Mouse (Mus musculus): Measurements from ENCODE around the gene Gm20388. TPM values are rescaled to one million over a fixed set of nuclear protein-coding genes. Genes with fewer than 3 reads are reported as not detected.

Gm20388 gene
- total and polyA plus RNA-seq, 3 experiments = 0.02 to 0.05 TPM; not detected in 1

DNA sequence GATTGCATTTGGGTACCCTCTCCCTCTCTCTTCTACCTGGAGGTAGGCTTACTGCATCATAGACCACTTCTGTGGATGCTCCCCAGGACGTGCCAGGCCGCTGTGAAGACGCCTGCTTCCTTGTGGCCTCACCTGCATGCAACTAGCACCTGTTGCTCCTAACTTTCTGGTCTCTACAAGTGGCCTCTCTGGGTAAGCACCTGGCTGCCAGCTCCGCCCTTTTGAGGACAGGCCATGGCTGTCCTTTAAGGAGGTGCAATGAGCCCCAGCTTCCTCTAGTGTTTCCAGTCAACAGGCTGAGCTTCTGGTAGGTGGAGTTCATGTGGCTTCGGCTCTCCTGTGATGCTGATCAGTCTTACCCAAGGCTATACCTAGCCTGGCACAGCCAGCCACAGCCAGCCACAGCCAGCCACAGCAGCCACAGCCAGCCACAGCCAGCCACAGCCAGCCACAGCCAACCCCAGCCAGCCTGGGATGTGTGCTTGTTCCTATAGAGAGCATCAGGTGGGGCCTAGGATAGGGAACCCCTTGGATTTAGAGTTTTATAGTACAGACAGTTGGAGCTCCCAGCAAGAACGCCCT, 344.9 kb downstream of the Gm20388 start:
- no peak for ATAC-seq (ENCODE audit: extremely low read depth, insufficient number of reproducible peaks, low FRiP score, poor library complexity, severe bottlenecking)
- peaks cover 13% of the 10 kb centered on the region; the same call in 1 of the 2 replicates for H3K27me3 ChIP-seq (ENCODE audit: insufficient read depth, low read length)
- H3K4me1 ChIP-seq (ENCODE audit: insufficient read depth, low read depth, low read length) = no peaks in the 10 kb centered on the region
- no peak for DNase-seq (ENCODE audit: low spot score)
- H3K9me3 ChIP-seq (replicated peaks) = no peaks in the 10 kb centered on the region
- H3K4me3 ChIP-seq (ENCODE audit: low read depth, low read length) = no peak overlapping the region
- TF ChIP-seq POLR2AphosphoS5 (IDR thresholded peaks at IDR 0.05; ENCODE audit: insufficient replicate concordance, low read depth, low read length) (no peak), TAL1 (conservative IDR thresholded peaks at IDR 0.05; ENCODE audit: low read depth, low read length) (no peak), CTCF (IDR thresholded peaks at IDR 0.05; ENCODE audit: low read depth, low read length) (no peak), GATA2 (IDR thresholded peaks at IDR 0.05; ENCODE audit: borderline replicate concordance, low read depth, low read length) (no peak), GATA1 (IDR thresholded peaks at IDR 0.05; ENCODE audit: borderline replicate concordance, low read length) (no peak)
- H3K36me3 ChIP-seq (replicated peaks) = no peaks in the 10 kb centered on the region

DNA sequence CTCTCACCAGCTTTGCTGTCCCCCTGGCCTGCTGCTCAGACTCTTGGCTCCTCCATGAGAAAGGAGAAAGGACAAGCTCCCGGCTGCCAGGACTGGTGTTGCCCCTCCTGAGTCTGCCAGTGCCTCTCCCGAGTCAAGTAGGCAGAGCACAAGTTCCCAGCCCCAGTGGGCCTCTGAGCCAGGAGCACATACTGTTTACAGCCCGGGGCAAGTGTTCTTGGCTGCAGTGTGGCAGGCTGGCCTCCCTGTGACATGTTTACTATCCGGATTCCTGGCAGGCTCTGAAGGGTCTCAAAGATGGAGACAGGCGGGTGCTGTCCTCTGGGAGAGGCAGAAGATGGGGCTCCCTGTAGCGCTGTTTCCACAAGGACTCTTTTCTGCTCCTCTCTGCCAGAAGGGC, 346.3 kb downstream of the Gm20388 start:
- no peaks in the 10 kb centered on the region for H3K4me1 ChIP-seq (ENCODE audit: insufficient read depth, low read depth, low read length)
- no peaks in the 10 kb centered on the region for H3K36me3 ChIP-seq (replicated peaks)

DNA sequence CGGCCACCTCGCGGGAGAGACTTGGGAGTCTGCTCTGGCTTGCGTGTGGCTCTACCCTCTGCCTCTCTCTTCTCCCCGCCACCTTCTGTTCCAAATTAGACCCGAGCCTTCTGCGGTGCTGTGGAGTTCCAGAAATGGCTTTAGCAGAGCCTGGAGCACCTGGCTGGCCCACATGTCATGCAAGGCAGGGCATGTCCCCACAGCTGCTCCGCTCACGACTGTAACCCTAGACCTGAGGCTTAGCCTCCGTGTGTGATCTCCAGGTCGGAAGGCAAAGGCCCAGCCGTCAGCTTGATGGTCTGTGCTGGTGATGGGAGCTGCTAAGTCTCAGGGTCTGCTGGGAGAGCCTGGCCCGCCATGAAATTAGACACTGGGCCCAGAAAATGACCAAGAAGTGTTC, 348.6 kb downstream of the Gm20388 start:
- TF ChIP-seq TAL1 (conservative IDR thresholded peaks at IDR 0.05; ENCODE audit: low read depth, low read length) = no peak
- TF ChIP-seq GATA2 (IDR thresholded peaks at IDR 0.05; ENCODE audit: borderline replicate concordance, low read depth, low read length) = no peak
- no peak for TF ChIP-seq POLR2AphosphoS5 (IDR thresholded peaks at IDR 0.05; ENCODE audit: insufficient replicate concordance, low read depth, low read length)
- no peak for TF ChIP-seq GATA1 (IDR thresholded peaks at IDR 0.05; ENCODE audit: borderline replicate concordance, low read length)
- no peak for TF ChIP-seq CTCF (IDR thresholded peaks at IDR 0.05; ENCODE audit: low read depth, low read length)
- Histone ChIP-seq H3K9me3 (replicated peaks) (no peaks in the 10 kb centered on the region), H3K36me3 (replicated peaks) (no peaks in the 10 kb centered on the region), H3K27me3 (ENCODE audit: insufficient read depth, low read length) (peaks cover 20% of the 10 kb centered on the region; the same call in 1 of the 2 replicates), H3K4me1 (ENCODE audit: insufficient read depth, low read depth, low read length) (no peaks in the 10 kb centered on the region), H3K4me3 (ENCODE audit: low read depth, low read length) (no peak overlapping the region)
- DNase-seq (ENCODE audit: low spot score) (no peak), ATAC-seq (ENCODE audit: extremely low read depth, insufficient number of reproducible peaks, low FRiP score, poor library complexity, severe bottlenecking) (no peak)

More for the DNA sequence above, 346.3 kb downstream of the Gm20388 start:
- DNase-seq (ENCODE audit: low spot score) = no peak
- ATAC-seq (ENCODE audit: extremely low read depth, insufficient number of reproducible peaks, low FRiP score, poor library complexity, severe bottlenecking) = no peak
- Histone ChIP-seq H3K4me3 (ENCODE audit: low read depth, low read length) (no peak overlapping the region), H3K27me3 (ENCODE audit: insufficient read depth, low read length) (peaks cover 12% of the 10 kb centered on the region; the same call in 1 of the 2 replicates), H3K9me3 (replicated peaks) (no peaks in the 10 kb centered on the region)
- no peak for TF ChIP-seq CTCF (IDR thresholded peaks at IDR 0.05; ENCODE audit: low read depth, low read length)
- no peak for TF ChIP-seq TAL1 (conservative IDR thresholded peaks at IDR 0.05; ENCODE audit: low read depth, low read length)
- TF ChIP-seq GATA2 (IDR thresholded peaks at IDR 0.05; ENCODE audit: borderline replicate concordance, low read depth, low read length) = no peak
- TF ChIP-seq POLR2AphosphoS5 (IDR thresholded peaks at IDR 0.05; ENCODE audit: insufficient replicate concordance, low read depth, low read length) = no peak
- TF ChIP-seq GATA1 (IDR thresholded peaks at IDR 0.05; ENCODE audit: borderline replicate concordance, low read length) = no peak

DNA sequence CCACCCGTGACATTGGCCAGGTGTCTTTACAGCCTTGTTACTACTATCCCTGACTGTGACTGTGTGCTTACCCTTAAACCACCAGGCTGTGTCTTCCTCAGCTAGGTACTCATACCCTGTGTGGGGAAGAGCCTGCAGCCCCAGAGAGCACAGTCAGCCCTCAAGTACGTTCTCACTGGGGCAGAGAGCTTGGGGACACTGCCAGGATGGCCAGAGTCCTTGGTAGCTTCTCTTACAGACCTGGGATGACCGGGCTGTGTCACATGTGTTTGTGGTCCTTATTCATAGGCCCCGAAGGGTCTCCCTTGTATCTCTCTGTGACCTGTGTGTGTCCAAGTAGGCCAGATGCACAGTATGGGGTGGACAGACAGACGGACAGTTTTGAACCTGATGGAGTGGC, 350.0 kb downstream of the Gm20388 start:
- Histone ChIP-seq H3K9me3 (replicated peaks) (no peaks in the 10 kb centered on the region), H3K4me3 (ENCODE audit: low read depth, low read length) (no peak overlapping the region), H3K27me3 (ENCODE audit: insufficient read depth, low read length) (peaks cover 20% of the 10 kb centered on the region; the same call in 1 of the 2 replicates), H3K4me1 (ENCODE audit: insufficient read depth, low read depth, low read length) (no peaks in the 10 kb centered on the region), H3K36me3 (replicated peaks) (no peaks in the 10 kb centered on the region)
- ATAC-seq (ENCODE audit: extremely low read depth, insufficient number of reproducible peaks, low FRiP score, poor library complexity, severe bottlenecking) = no peak
- TF ChIP-seq CTCF (IDR thresholded peaks at IDR 0.05; ENCODE audit: low read depth, low read length) = no peak
- no peak for TF ChIP-seq TAL1 (conservative IDR thresholded peaks at IDR 0.05; ENCODE audit: low read depth, low read length)
- no peak for TF ChIP-seq GATA1 (IDR thresholded peaks at IDR 0.05; ENCODE audit: borderline replicate concordance, low read length)
- TF ChIP-seq GATA2 (IDR thresholded peaks at IDR 0.05; ENCODE audit: borderline replicate concordance, low read depth, low read length) = no peak
- TF ChIP-seq POLR2AphosphoS5 (IDR thresholded peaks at IDR 0.05; ENCODE audit: insufficient replicate concordance, low read depth, low read length) = no peak
- DNase-seq (ENCODE audit: low spot score) = no peak

DNA sequence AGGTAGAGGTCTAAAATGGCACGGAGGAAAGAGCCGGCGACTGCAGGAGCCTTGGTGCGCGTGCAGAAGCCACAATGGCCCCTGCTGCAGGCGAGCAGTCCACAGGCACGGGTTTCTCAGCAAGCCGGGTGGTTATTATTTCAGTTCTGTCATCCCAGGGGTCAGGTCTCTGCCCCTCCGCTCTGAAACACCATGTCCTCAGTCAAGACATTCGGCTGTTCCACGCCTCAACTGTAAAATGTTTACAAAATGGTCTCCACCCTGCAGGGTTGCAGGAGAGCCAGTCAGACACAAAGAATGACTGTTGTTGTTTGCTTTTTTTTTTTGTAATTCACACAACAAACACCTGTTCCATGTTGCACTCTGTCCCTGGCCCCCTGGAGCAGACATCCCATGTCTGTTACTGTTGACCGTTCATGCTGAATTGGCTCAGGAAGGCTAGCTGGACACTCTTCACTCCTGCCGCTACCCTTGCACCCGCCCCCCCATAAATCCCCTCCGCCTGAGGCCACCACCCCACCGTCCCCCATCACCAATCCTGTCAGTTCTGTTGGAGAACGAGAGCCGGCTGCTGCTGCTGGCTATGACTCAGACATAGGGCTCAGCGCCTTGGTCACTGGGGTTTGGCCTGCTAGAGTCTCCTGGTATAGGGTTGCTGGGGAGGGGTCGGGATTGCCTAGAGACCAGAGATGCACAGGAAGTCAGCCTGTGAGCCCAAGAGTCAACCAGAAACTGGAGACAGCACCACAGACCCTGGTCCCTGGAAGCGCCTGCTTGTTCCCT, 350.9 kb downstream of the Gm20388 start:
- no peak for TF ChIP-seq POLR2AphosphoS5 (IDR thresholded peaks at IDR 0.05; ENCODE audit: insufficient replicate concordance, low read depth, low read length)
- no peak for TF ChIP-seq GATA1 (IDR thresholded peaks at IDR 0.05; ENCODE audit: borderline replicate concordance, low read length)
- TF ChIP-seq TAL1 (conservative IDR thresholded peaks at IDR 0.05; ENCODE audit: low read depth, low read length) = no peak
- TF ChIP-seq CTCF (IDR thresholded peaks at IDR 0.05; ENCODE audit: low read depth, low read length) = no peak
- no peak for TF ChIP-seq GATA2 (IDR thresholded peaks at IDR 0.05; ENCODE audit: borderline replicate concordance, low read depth, low read length)
- H3K27me3 ChIP-seq (ENCODE audit: insufficient read depth, low read length) = peaks cover 20% of the 10 kb centered on the region; the same call in 1 of the 2 replicates

DNA sequence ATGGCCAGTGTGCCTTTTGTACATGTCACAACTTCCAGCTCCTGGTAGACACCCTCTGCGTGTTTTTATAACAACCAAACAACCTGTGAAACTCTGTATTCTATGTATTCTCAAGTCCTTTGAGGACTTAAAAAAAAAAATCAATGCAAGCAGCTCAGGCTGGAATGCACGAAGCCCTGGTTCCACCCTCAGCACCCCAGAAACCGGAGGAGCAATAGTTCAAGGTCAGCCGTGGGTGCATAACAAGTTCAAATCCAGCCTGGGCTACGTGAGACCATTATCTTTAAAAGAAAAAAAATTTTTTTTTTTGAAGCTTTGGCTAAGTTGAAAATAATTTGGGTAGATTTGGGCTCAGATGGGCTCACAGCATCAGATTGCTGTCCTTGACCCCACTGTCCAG, 353.2 kb downstream of the Gm20388 start:
- ATAC-seq (ENCODE audit: extremely low read depth, insufficient number of reproducible peaks, low FRiP score, poor library complexity, severe bottlenecking) (no peak), DNase-seq (ENCODE audit: low spot score) (no peak)
- no peak overlapping the region for H3K4me3 ChIP-seq (ENCODE audit: low read depth, low read length)
- TF ChIP-seq POLR2AphosphoS5 (IDR thresholded peaks at IDR 0.05; ENCODE audit: insufficient replicate concordance, low read depth, low read length) (no peak), CTCF (IDR thresholded peaks at IDR 0.05; ENCODE audit: low read depth, low read length) (no peak), TAL1 (conservative IDR thresholded peaks at IDR 0.05; ENCODE audit: low read depth, low read length) (no peak), GATA2 (IDR thresholded peaks at IDR 0.05; ENCODE audit: borderline replicate concordance, low read depth, low read length) (no peak), GATA1 (IDR thresholded peaks at IDR 0.05; ENCODE audit: borderline replicate concordance, low read length) (no peak)
- no peaks in the 10 kb centered on the region for H3K9me3 ChIP-seq (replicated peaks)
- H3K27me3 ChIP-seq (ENCODE audit: insufficient read depth, low read length) = peaks cover 12% of the 10 kb centered on the region; the same call in 1 of the 2 replicates
- H3K4me1 ChIP-seq (ENCODE audit: insufficient read depth, low read depth, low read length) = no peaks in the 10 kb centered on the region
- no peaks in the 10 kb centered on the region for H3K36me3 ChIP-seq (replicated peaks)

More for the DNA sequence above, 350.9 kb downstream of the Gm20388 start:
- Histone ChIP-seq H3K9me3 (replicated peaks) (no peaks in the 10 kb centered on the region), H3K4me1 (ENCODE audit: insufficient read depth, low read depth, low read length) (no peaks in the 10 kb centered on the region), H3K36me3 (replicated peaks) (no peaks in the 10 kb centered on the region), H3K4me3 (ENCODE audit: low read depth, low read length) (no peak overlapping the region)
- DNase-seq (ENCODE audit: low spot score) = no peak
- ATAC-seq (ENCODE audit: extremely low read depth, insufficient number of reproducible peaks, low FRiP score, poor library complexity, severe bottlenecking) = no peak

All from G1E (cell line).